Mouse (Mus musculus): ENCODE data around the gene Hdac6. TPM values are rescaled to one million over a fixed set of nuclear protein-coding genes. Genes with fewer than 3 reads are reported as not detected.
"Not testable (repeated sequence)": the region's sequence is repeated elsewhere in the genome, so short reads cannot be mapped to it uniquely, and the experiment has no call there.

The Hdac6 gene
- polyA plus RNA-seq, 1 experiment from 2014 or later: 80.1 TPM

GRCm38 (mm10) chrX:7915669-7916068, 32.0 kb downstream of the Hdac6 start:
- H3K9me3 ChIP-seq; H3K27me3 ChIP-seq; H3K4me1 ChIP-seq; H3K9ac ChIP-seq (replicated peaks); H3K27ac ChIP-seq (replicated peaks); H3K4me3 ChIP-seq; H3K36me3 ChIP-seq; ATAC-seq (ENCODE audit: low FRiP score, low read depth); H3K4me2 ChIP-seq (replicated peaks): not testable (repeated sequence)
- WGBS: 19% methylated on average over 3 of the region's 3 CpGs

GRCm38 (mm10) chrX:7910473-7910872, 37.2 kb downstream of the Hdac6 start:
- no peak for ATAC-seq (ENCODE audit: low FRiP score, low read depth)
- Histone ChIP-seq H3K9me3 (no peaks in the 10 kb centered on the region), H3K27me3 (no peaks in the 10 kb centered on the region), H3K4me3 (no peak overlapping the region), H3K4me2 (replicated peaks) (no peak overlapping the region), H3K27ac (replicated peaks) (no peak overlapping the region), H3K4me1 (no peaks in the 10 kb centered on the region), H3K9ac (replicated peaks) (no peak overlapping the region), H3K36me3 (peaks cover 11% of the 10 kb centered on the region)
- WGBS: 45% methylated on average over 6 of the region's 6 CpGs

GRCm38 (mm10) chrX:7909242-7909641, 38.4 kb downstream of the Hdac6 start, which contains the start of gene Gm10490:
Gene Gm10490, plus strand, starts transcription at chrX:7909542.
- H3K4me2 ChIP-seq (replicated peaks); H3K4me3 ChIP-seq; H3K9me3 ChIP-seq; H3K4me1 ChIP-seq; H3K27me3 ChIP-seq; ATAC-seq (ENCODE audit: low FRiP score, low read depth); H3K27ac ChIP-seq (replicated peaks); H3K9ac ChIP-seq (replicated peaks): not testable (repeated sequence)
- 93% methylated on average over 4 of the region's 4 CpGs for WGBS
- peaks cover 11% of the 10 kb centered on the region for H3K36me3 ChIP-seq

GRCm38 (mm10) chrX:7907735-7908134, 40.0 kb downstream of the Hdac6 start, which contains the start of gene Gm10491:
Gene Gm10491, minus strand, starts transcription at chrX:7907835.
- Histone ChIP-seq H3K4me1 (no peaks in the 10 kb centered on the region), H3K4me2 (replicated peaks) (no peak within 1 kb of the TSS), H3K9me3 (no peaks in the 10 kb centered on the region), H3K36me3 (peaks cover 11% of the 10 kb centered on the region), H3K4me3 (no peak within 1 kb of the TSS), H3K9ac (replicated peaks) (no peak within 1 kb of the TSS), H3K27me3 (no peaks in the 10 kb centered on the region), H3K27ac (replicated peaks) (no peak within 1 kb of the TSS)
- no peak for ATAC-seq (ENCODE audit: low FRiP score, low read depth)
- 91% methylated on average over 5 of the region's 5 CpGs for WGBS

- Histone ChIP-seq H3K9ac (replicated peaks) (no peak overlapping the region), H3K4me1 (0 out of 2 replicates have a peak, but pooled peaks cover 2% of the 10 kb centered on the region), H3K4me3 (no peak overlapping the region), H3K27ac (replicated peaks) (no peak overlapping the region), H3K36me3 (peaks cover 11% of the 10 kb centered on the region), H3K27me3 (no peaks in the 10 kb centered on the region), H3K4me2 (replicated peaks) (no peak overlapping the region), H3K9me3 (no peaks in the 10 kb centered on the region)
- 92% methylated on average over 5 of the region's 5 CpGs for WGBS
- no peak for ATAC-seq (ENCODE audit: low FRiP score, low read depth)
Observed at GRCm38 (mm10) chrX:7904441-7904840, 43.2 kb downstream of the Hdac6 start.

- H3K9me3 ChIP-seq: no peaks in the 10 kb centered on the region
- peak; percentile 98 for ATAC-seq (ENCODE audit: low FRiP score, low read depth)
- H3K9ac ChIP-seq (replicated peaks): peak within 1 kb of the TSS; percentile 59
- peaks cover 12% of the 10 kb centered on the region for H3K36me3 ChIP-seq
- H3K27me3 ChIP-seq: no peaks in the 10 kb centered on the region
- 17% methylated on average over 62 of the region's 62 CpGs for WGBS
- H3K4me2 ChIP-seq (replicated peaks): peak within 1 kb of the TSS; percentile 63
- H3K4me3 ChIP-seq: peak within 1 kb of the TSS; percentile 54
- H3K4me1 ChIP-seq: peaks cover 8% of the 10 kb centered on the region; the same call in 1 of the 2 replicates
- H3K27ac ChIP-seq (replicated peaks): peak within 1 kb of the TSS; percentile 81
Observed at GRCm38 (mm10) chrX:7898880-7899874, 48.5 kb downstream of the Hdac6 start, which contains the start of the genes Pqbp1 and Timm17b. Gene Pqbp1, minus strand, starts transcription at chrX:7899269. Gene Timm17b, plus strand, starts transcription at chrX:7899357.

GRCm38 (mm10) chrX:7898211-7898610, 49.5 kb downstream of the Hdac6 start:
- Histone ChIP-seq H3K36me3 (peaks cover 20% of the 10 kb centered on the region), H3K4me1 (peaks cover 8% of the 10 kb centered on the region; the same call in 1 of the 2 replicates), H3K27ac (replicated peaks) (no peak overlapping the region; the same call in 1 of the 2 replicates), H3K27me3 (no peaks in the 10 kb centered on the region), H3K4me3 (peak overlapping the region; percentile 54), H3K9me3 (no peaks in the 10 kb centered on the region), H3K4me2 (replicated peaks) (peak overlapping the region; percentile 63), H3K9ac (replicated peaks) (peak overlapping the region; percentile 55)
- 42% methylated on average over 13 of the region's 13 CpGs for WGBS
- ATAC-seq (ENCODE audit: low FRiP score, low read depth): no peak

- Histone ChIP-seq H3K9me3 (no peaks in the 10 kb centered on the region), H3K4me1 (peaks cover 4% of the 10 kb centered on the region), H3K27me3 (no peaks in the 10 kb centered on the region), H3K27ac (replicated peaks) (peak within 1 kb of the TSS; percentile 86), H3K9ac (replicated peaks) (peak within 1 kb of the TSS; percentile 49), H3K36me3 (0 out of 2 replicates have a peak, but pooled peaks cover 6% of the 10 kb centered on the region), H3K4me2 (replicated peaks) (peak within 1 kb of the TSS; percentile 60), H3K4me3 (peak within 1 kb of the TSS; percentile 58)
- 26% methylated on average over 49 of the region's 49 CpGs for WGBS
- ATAC-seq (ENCODE audit: low FRiP score, low read depth): peak; percentile 85
Observed at GRCm38 (mm10) chrX:7883841-7884567, 63.7 kb downstream of the Hdac6 start, which contains the start of gene Slc35a2. Gene Slc35a2, plus strand, starts transcription at chrX:7884028.

Other genes with a start within 250 kb of the Hdac6 start
- 26.4 and 27.0 TPM in 2 replicates for gene Wdr45, start 233.6 kb downstream of the Hdac6 start, polyA plus RNA-seq (2016; fragmentation: Nextera tagmentation; extraction: Ambion mirVana)
- gene Gm45208, start 225.6 kb downstream of the Hdac6 start, polyA plus RNA-seq (2016; fragmentation: Nextera tagmentation; extraction: Ambion mirVana): not detected in 2 replicates
- gene Praf2, start 219.4 kb downstream of the Hdac6 start, polyA plus RNA-seq (2016; fragmentation: Nextera tagmentation; extraction: Ambion mirVana): 88.8 and 89.2 TPM in 2 replicates
- gene Ccdc120, start 197.0 kb downstream of the Hdac6 start, polyA plus RNA-seq (2016; fragmentation: Nextera tagmentation; extraction: Ambion mirVana): 27.5 and 34.1 TPM in 2 replicates
- 37.6 and 39.1 TPM in 2 replicates for gene Tfe3, start 185.3 kb downstream of the Hdac6 start, polyA plus RNA-seq (2016; fragmentation: Nextera tagmentation; extraction: Ambion mirVana)
- 78.3 and 80.8 TPM in 2 replicates for gene Gripap1, start 158.1 kb downstream of the Hdac6 start, polyA plus RNA-seq (2016; fragmentation: Nextera tagmentation; extraction: Ambion mirVana)
- gene Kcnd1, start 125.6 kb downstream of the Hdac6 start, polyA plus RNA-seq (2016; fragmentation: Nextera tagmentation; extraction: Ambion mirVana): 0.96 and 1.5 TPM in 2 replicates
- 63.2 and 68.3 TPM in 2 replicates for gene Otud5, start 106.5 kb downstream of the Hdac6 start, polyA plus RNA-seq (2016; fragmentation: Nextera tagmentation; extraction: Ambion mirVana)
- gene Pim2, start 69.6 kb downstream of the Hdac6 start, polyA plus RNA-seq (2016; fragmentation: Nextera tagmentation; extraction: Ambion mirVana): 19.2 and 19.7 TPM in 2 replicates
- 31.0 and 31.4 TPM in 2 replicates for gene Slc35a2, start 63.9 kb downstream of the Hdac6 start, polyA plus RNA-seq (2016; fragmentation: Nextera tagmentation; extraction: Ambion mirVana)
- 177 and 180 TPM in 2 replicates for gene Pqbp1, start 48.6 kb downstream of the Hdac6 start, polyA plus RNA-seq (2016; fragmentation: Nextera tagmentation; extraction: Ambion mirVana)
- gene Timm17b, start 48.5 kb downstream of the Hdac6 start, polyA plus RNA-seq (2016; fragmentation: Nextera tagmentation; extraction: Ambion mirVana): 156 and 160 TPM in 2 replicates
- gene Gm10491, start 40.1 kb downstream of the Hdac6 start, polyA plus RNA-seq (2016; fragmentation: Nextera tagmentation; extraction: Ambion mirVana): not detected in 2 replicates
- gene Gm10490, start 38.3 kb downstream of the Hdac6 start, polyA plus RNA-seq (2016; fragmentation: Nextera tagmentation; extraction: Ambion mirVana): not detected in 2 replicates
- 77.5 and 87.2 TPM in 2 replicates for gene Pcsk1n, start 28.1 kb downstream of the Hdac6 start, polyA plus RNA-seq (2016; fragmentation: Nextera tagmentation; extraction: Ambion mirVana)
- gene Eras, start 19.3 kb downstream of the Hdac6 start, polyA plus RNA-seq (2016; fragmentation: Nextera tagmentation; extraction: Ambion mirVana): not detected in 2 replicates
- gene Gata1, start 30.2 kb upstream of the Hdac6 start, polyA plus RNA-seq (2016; fragmentation: Nextera tagmentation; extraction: Ambion mirVana): 1.5 TPM in 2 replicates
- not detected in 2 replicates for gene Glod5, start 70.6 kb upstream of the Hdac6 start, polyA plus RNA-seq (2016; fragmentation: Nextera tagmentation; extraction: Ambion mirVana)
- gene Suv39h1, start 126.9 kb upstream of the Hdac6 start, polyA plus RNA-seq (2016; fragmentation: Nextera tagmentation; extraction: Ambion mirVana): 68.5 and 70.3 TPM in 2 replicates
- 0.22 and 0.26 TPM in 2 replicates for gene Was, start 142.6 kb upstream of the Hdac6 start, polyA plus RNA-seq (2016; fragmentation: Nextera tagmentation; extraction: Ambion mirVana)
- gene Wdr13, start 185.0 kb upstream of the Hdac6 start, polyA plus RNA-seq (2016; fragmentation: Nextera tagmentation; extraction: Ambion mirVana): 39.5 and 44.6 TPM in 2 replicates
- gene Rbm3, start 198.0 kb upstream of the Hdac6 start, polyA plus RNA-seq (2016; fragmentation: Nextera tagmentation; extraction: Ambion mirVana): 397 and 431 TPM in 2 replicates
- 12.7 and 13.2 TPM in 2 replicates for gene Tbc1d25, start 228.3 kb upstream of the Hdac6 start, polyA plus RNA-seq (2016; fragmentation: Nextera tagmentation; extraction: Ambion mirVana)
- 26.3 and 32.6 TPM in 2 replicates for gene Ebp, start 245.6 kb upstream of the Hdac6 start, polyA plus RNA-seq (2016; fragmentation: Nextera tagmentation; extraction: Ambion mirVana)

Data from midbrain, embryonic 12.5 days (tissue).